Mouse (Mus musculus): Measurements from ENCODE around the gene Dpep2nb.
"Not testable (repeated sequence)": the region's sequence is repeated elsewhere in the genome, so short reads cannot be mapped to it uniquely, and the experiment has no call there.

Gene Dpep2nb

DNA sequence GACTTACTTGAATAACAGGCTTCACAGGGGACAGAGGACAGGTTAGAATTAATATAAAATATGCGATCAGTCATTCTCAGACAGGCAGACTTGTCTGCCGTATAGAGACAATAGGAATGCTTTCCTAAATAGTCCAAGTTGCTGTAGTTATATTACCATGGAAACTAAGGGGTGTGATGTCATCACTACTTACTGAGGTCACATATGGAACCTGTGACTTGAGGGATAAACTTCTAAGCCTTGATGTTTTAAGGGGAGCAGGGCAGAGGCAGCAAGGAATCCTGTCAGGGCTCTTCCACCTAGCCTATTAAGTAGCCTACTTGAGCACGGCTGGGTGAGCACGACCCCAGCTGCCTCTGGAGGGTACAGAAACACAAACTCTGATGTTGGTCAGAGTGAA lies at the start of gene Dpep2nb:
Gene Dpep2nb (minus strand): TSS at position 101 of the 400 bp plus-strand sequence.
- DNase-seq (ENCODE audit: low spot score in 2 of 2) = no peak

GRCm38 (mm10) chr8:106055038-106055437 lies 49.3 kb upstream of the Dpep2nb start:
- no peak for DNase-seq (ENCODE audit: low spot score in 2 of 2)

DNA sequence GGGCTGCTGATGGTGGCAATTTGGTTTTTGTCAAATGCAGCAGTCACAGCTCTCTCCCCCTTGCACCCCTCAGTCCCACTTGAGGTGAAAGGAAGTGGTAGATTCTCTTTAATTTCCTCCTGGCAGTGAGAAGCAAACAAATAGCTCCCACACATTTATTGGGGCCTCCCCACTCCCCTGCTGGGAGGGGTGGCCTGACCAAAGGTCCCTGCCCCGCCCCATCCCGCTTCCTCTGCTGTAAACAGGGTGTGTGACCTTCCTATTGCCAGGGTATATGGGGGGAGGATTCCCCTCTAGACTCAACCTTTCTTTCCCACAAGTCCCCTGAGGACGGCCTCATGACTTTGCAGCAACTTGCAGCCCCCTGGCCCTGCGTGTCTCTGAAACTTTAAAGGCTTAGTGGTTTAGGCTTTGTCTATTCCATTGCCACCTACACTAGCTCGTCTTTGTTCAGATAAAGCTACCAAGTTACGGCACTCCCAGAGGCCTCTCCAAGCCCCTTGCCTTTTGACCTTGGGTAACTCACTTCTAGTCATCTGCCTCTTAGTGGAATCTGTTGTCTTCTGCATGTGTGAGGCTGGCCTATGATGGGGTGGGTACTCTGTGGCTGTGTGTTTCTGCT lies 48.5 kb upstream of the Dpep2nb start:
- DNase-seq (ENCODE audit: low spot score in 2 of 2) = no peak

GRCm38 (mm10) chr8:106052510-106053089 lies 46.8 kb upstream of the Dpep2nb start:
- no peak for DNase-seq (ENCODE audit: low spot score in 2 of 2)

- DNase-seq (ENCODE audit: low spot score in 2 of 2) = no peak
These were observed 45.3 kb upstream of the Dpep2nb start for GRCm38 (mm10) chr8:106051068-106051467.

DNA sequence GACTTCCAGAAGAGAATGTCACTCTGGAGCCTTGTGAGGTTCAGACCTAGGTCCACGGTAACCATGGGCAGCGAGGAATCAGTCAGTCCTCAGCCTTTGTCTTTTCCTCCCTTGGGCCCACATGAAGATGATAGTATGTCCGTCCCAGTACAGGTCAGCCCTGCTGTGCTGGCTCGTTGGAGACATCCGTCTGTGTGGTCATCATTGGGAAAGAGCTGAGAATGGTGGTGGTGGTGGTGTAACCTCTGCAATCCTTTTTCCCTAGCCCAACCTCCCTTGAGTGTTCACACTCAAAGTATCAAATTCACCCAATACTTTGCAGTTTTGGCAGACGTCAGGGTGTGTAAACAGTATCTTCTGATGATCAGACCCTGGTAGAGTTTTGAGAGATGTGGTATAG lies 44.1 kb upstream of the Dpep2nb start:
- no peak for DNase-seq (ENCODE audit: low spot score in 2 of 2)

GRCm38 (mm10) chr8:106047854-106048630 lies 42.3 kb upstream of the Dpep2nb start:
- DNase-seq (ENCODE audit: low spot score in 2 of 2) = no peak

GRCm38 (mm10) chr8:106046872-106047559 lies 41.2 kb upstream of the Dpep2nb start:
- no peak for DNase-seq (ENCODE audit: low spot score in 2 of 2)

- no peak for DNase-seq (ENCODE audit: low spot score in 2 of 2)
These were observed 38.4 kb upstream of the Dpep2nb start for GRCm38 (mm10) chr8:106044151-106044550.

GRCm38 (mm10) chr8:106043055-106043454 lies 37.3 kb upstream of the Dpep2nb start:
- no peak for DNase-seq (ENCODE audit: low spot score in 2 of 2)

- DNase-seq (ENCODE audit: low spot score in 2 of 2) = no peak
These were observed 34.4 kb upstream of the Dpep2nb start for GRCm38 (mm10) chr8:106040218-106040617.

GRCm38 (mm10) chr8:106039605-106040004 lies 33.8 kb upstream of the Dpep2nb start:
- no peak for DNase-seq (ENCODE audit: low spot score in 2 of 2)

DNA sequence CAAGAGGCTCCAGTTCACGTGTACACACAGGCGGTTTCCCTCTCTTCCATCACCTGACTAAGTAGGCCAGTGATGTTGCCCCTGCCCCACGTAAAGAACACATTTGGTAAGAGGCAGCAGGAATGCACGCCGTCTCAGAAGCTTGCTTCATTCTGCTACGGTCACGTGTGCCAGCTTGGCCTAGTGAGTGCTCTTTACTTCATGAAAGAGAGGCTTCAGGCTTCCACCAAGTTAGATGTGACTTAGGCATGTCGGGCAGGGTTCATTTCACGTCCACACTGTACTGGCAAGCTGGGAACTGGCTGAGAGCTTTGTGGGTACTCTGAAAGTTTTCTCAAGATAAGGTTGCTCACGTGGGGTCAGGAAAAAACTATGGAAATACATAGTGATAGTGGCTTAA lies 32.9 kb upstream of the Dpep2nb start:
- DNase-seq (ENCODE audit: low spot score in 2 of 2) = no peak

DNA sequence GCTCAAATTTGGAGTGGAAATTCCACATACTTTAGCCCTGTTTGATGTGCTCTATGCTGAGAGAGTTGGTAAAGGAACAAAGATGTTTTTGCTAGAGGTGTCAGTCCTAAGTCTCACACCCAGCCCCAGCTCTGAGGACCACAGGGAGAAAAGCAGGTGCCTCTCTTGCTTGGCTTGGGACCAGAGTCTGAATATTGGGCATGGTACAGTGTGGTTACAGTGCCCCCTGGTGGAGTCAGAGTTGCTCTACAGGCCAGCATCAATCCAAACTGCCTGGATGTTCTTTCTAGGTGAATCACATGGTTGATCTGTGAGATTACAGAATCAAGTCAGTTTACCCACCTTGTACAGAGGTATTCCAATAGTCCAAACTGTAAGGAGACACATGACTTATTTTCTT lies 16.7 kb upstream of the Dpep2nb start:
- peak; percentile 63 to 77 for DNase-seq (ENCODE audit: low spot score in 2 of 2)

GRCm38 (mm10) chr8:106018039-106018438 lies 12.3 kb upstream of the Dpep2nb start:
- DNase-seq (ENCODE audit: low spot score in 2 of 2) = no peak

- DNase-seq (ENCODE audit: low spot score in 2 of 2) = no peak
These were observed 11.4 kb upstream of the Dpep2nb start for GRCm38 (mm10) chr8:106017130-106017529.

- DNase-seq (ENCODE audit: low spot score in 2 of 2) = no peak
These were observed 10.5 kb upstream of the Dpep2nb start for GRCm38 (mm10) chr8:106016284-106016683.

DNA sequence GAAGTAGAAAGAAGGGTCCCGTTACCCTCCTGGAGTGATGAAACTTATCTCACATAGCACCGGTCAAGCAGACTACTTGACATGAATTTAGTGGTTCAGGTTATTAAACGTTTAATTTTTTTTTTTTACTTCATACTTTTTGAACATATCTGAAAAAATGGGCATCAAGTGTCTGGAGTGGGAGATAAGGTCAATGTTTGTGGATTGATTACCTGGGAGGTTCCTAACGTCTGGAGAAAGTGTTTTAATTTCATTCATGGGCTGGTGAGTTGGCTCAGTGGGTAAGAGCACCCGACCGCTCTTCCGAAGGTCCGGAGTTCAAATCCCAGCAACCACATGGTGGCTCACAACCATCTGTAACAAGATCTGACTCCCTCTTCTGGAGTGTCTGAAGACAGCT lies 6.4 kb upstream of the Dpep2nb start:
- not testable (repeated sequence) for DNase-seq (ENCODE audit: low spot score in 2 of 2)

DNA sequence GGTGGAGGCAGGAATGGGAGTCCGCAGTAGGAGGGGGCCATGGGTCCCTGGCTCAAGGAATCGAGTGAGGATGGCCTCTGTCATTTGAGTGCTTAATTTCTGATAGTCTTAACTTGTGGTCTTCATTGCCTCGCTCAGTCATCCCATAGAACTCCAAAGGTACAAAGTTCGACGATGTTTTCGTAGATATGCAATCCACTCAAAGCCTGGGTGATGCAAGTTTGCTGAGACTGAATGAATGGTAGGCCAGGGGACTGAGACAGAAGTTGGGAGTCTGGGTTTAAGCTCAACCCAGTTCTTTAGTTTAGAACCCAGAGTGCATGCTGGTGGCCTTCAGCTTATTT lies 5.8 kb upstream of the Dpep2nb start, which contains the start of gene Ddx28:
Gene Ddx28 (minus strand): TSS at position 240 of the 344 bp plus-strand sequence.
- DNase-seq (ENCODE audit: low spot score in 2 of 2) = no peak

GRCm38 (mm10) chr8:106010748-106011642 lies 5.2 kb upstream of the Dpep2nb start:
- peak; percentile 91 to 94 for DNase-seq (ENCODE audit: low spot score in 2 of 2)

GRCm38 (mm10) chr8:106007891-106008290 lies 2.1 kb upstream of the Dpep2nb start:
- not testable (repeated sequence) for DNase-seq (ENCODE audit: low spot score in 2 of 2)

All from frontal cortex, postnatal 25 days (tissue).